Mouse (Mus musculus) lung, adult 2 months (tissue): ENCODE measurements at regions not wholly inside any gene's neighbourhood (a gene's known extent, or its start where the extent isn't known, plus 50 kb on each side); places are given as distances from the start of the nearest gene placed in this dataset.

Experiments used
- CTCF ChIP-seq: fragments of 200-500 bp; IDR thresholded peaks from 2 replicates; pipeline ENCODE4 v1.5.1; 2011; ENCODE audit warnings: mild to moderate bottlenecking, low read length, control low read depth; ENCODE audit not compliant: insufficient read depth
- POLR2A ChIP-seq: fragments of 200-500 bp; IDR thresholded peaks from 2 replicates; pipeline ENCODE4 v1.6.1; 2011; ENCODE audit warnings: low read depth, mild to moderate bottlenecking, control low read depth, low read length, borderline replicate concordance; ENCODE audit errors: extremely low read depth

- TF ChIP-seq POLR2A, result no peak
- no peak for TF ChIP-seq CTCF
These were observed 225.5 kb downstream of the Skap2 start for GRCm38 (mm10) chr6:51786836-51787235.
